8 mouse cellular contexts compared by ENCODE assay signal in genomic region chr5:133885016-133885415, GRCm38 (mm10).
DNase-seq lines count a peak whose midpoint lies in the region; ATAC-seq and TF ChIP-seq lines count a peak whose summit lies in the region.

No protein-coding gene starts in this region.

- H3K27me3 ChIP-seq in intestine, embryonic 15.5 days (replicated peaks): no peaks in the 10 kb centered on the region
- no peaks in the 10 kb centered on the region for H3K27me3 ChIP-seq in intestine, postnatal 0 days (replicated peaks; ENCODE audit: control insufficient read depth, insufficient read depth, low read length)
- no peaks in the 10 kb centered on the region for H3K27me3 ChIP-seq in kidney, embryonic 14.5 days (ENCODE audit: control insufficient read depth, insufficient read depth, low read length)

- H3K4me2 ChIP-seq in intestine, embryonic 15.5 days (replicated peaks): no peak overlapping the region
- no peak overlapping the region for H3K4me2 ChIP-seq in intestine, postnatal 0 days (replicated peaks; ENCODE audit: low read depth)
- no peak overlapping the region for H3K4me2 ChIP-seq in kidney, embryonic 14.5 days (replicated peaks; ENCODE audit: low read depth, low read length)

- ATAC-seq in intestine, embryonic 15.5 days: peak; percentile 75
- ATAC-seq in intestine, postnatal 0 days: no peak
- ATAC-seq in kidney, embryonic 14.5 days (ENCODE audit: low FRiP score, low TSS enrichment): 0 out of 2 replicates have a peak, but pooled peaks have one; percentile 35

- H3K9ac ChIP-seq in intestine, embryonic 15.5 days: no peak overlapping the region
- no peak overlapping the region for H3K9ac ChIP-seq in intestine, postnatal 0 days (ENCODE audit: low read depth, low read length)
- no peak overlapping the region for H3K9ac ChIP-seq in kidney, embryonic 14.5 days (ENCODE audit: low read depth, low read length)

- 38% methylated on average over 6 of the region's 6 CpGs for WGBS in intestine, embryonic 15.5 days
- 45% methylated on average over 6 of the region's 6 CpGs for WGBS in intestine, postnatal 0 days
- WGBS in kidney, embryonic 14.5 days: 26% methylated on average over 6 of the region's 6 CpGs

- H3K36me3 ChIP-seq in intestine, embryonic 15.5 days: no peaks in the 10 kb centered on the region
- H3K36me3 ChIP-seq in intestine, postnatal 0 days (ENCODE audit: control insufficient read depth, insufficient read depth): no peaks in the 10 kb centered on the region
- H3K36me3 ChIP-seq in kidney, embryonic 14.5 days (ENCODE audit: control insufficient read depth, insufficient read depth, low read length): no peaks in the 10 kb centered on the region

- DNase-seq in embryo, embryonic 10.5 days (ENCODE audit: low spot score): peak; percentile 62
- DNase-seq in gastrocnemius, postnatal 36 days: peak; percentile 33 to 38
- peak; percentile 3 to 8 for DNase-seq in lung, adult 18-20 months
- DNase-seq in retina, embryonic 14.5 days (ENCODE audit: low spot score): peak; percentile 70
- DNase-seq in B cell, adult 2 months: no peak

- no peak overlapping the region for H3K4me3 ChIP-seq in intestine, embryonic 15.5 days (replicated peaks)
- H3K4me3 ChIP-seq in intestine, postnatal 0 days (ENCODE audit: low read depth, low read length): no peak overlapping the region
- no peak overlapping the region for H3K4me3 ChIP-seq in kidney, embryonic 14.5 days (ENCODE audit: low read length)

- no peaks in the 10 kb centered on the region for H3K9me3 ChIP-seq in intestine, embryonic 15.5 days
- no peaks in the 10 kb centered on the region for H3K9me3 ChIP-seq in intestine, postnatal 0 days (ENCODE audit: control insufficient read depth)
- no peaks in the 10 kb centered on the region for H3K9me3 ChIP-seq in kidney, embryonic 14.5 days (ENCODE audit: control insufficient read depth, low read length)

- intact Hi-C loops in gastrocnemius, postnatal 36 days (cut with DNase I): loop anchor here (10.0 kb wide), 1 partner anchor 180 kb away; no protein-coding TSS in a partner anchor

- no peak for TF ChIP-seq CTCF in intestine, postnatal 0 days (IDR thresholded peaks at IDR 0.05; ENCODE audit: low read depth)

- no peak overlapping the region for H3K27ac ChIP-seq in intestine, embryonic 15.5 days
- no peak overlapping the region for H3K27ac ChIP-seq in intestine, postnatal 0 days (ENCODE audit: low read depth, low read length)
- no peak overlapping the region for H3K27ac ChIP-seq in kidney, embryonic 14.5 days (ENCODE audit: low read depth, low read length)

- H3K4me1 ChIP-seq in intestine, embryonic 15.5 days (replicated peaks): no peaks in the 10 kb centered on the region; the same call in 1 of the 2 replicates
- no peaks in the 10 kb centered on the region for H3K4me1 ChIP-seq in intestine, postnatal 0 days (replicated peaks; ENCODE audit: control insufficient read depth, insufficient read depth, low read length)
- no peaks in the 10 kb centered on the region for H3K4me1 ChIP-seq in kidney, embryonic 14.5 days (ENCODE audit: control insufficient read depth, insufficient read depth, low read length)

Comparison
In these comparisons a context has a peak if more than half of its experiments do, and no peak if none do; other contexts are left out.
1. DNase-seq: peak in embryo, embryonic 10.5 days (single experiment), gastrocnemius, postnatal 36 days (2 of 2), lung, adult 18-20 months (2 of 2) and retina, embryonic 14.5 days (single experiment); none in B cell, adult 2 months (0 of 2).